Mouse (Mus musculus) CD4-positive, CD25-positive, alpha-beta regulatory T cell, adult 4 months (primary cell): ENCODE data around the gene Myg1. TPM values are rescaled to one million over a fixed set of nuclear protein-coding genes. Genes with fewer than 3 reads are reported as not detected.
"Not testable (repeated sequence)": the region's sequence is repeated elsewhere in the genome, so short reads cannot be mapped to it uniquely, and the experiment has no call there.

Source experiments
- ATAC-seq: one replicate; pipeline ENCODE4 v1.8.0; 2017
- polyA plus RNA-seq, 2 experiments: library from polyadenylated mRNA; unstranded; fragments of 100-300 nt; shearing (Covaris generic); gene quantifications; one replicate each; pipeline ENCODE4 v1.2.1; 2017

Gene Myg1
- 100 to 1,000 TPM; 119 to 124 TPM for polyA plus RNA-seq

DNA sequence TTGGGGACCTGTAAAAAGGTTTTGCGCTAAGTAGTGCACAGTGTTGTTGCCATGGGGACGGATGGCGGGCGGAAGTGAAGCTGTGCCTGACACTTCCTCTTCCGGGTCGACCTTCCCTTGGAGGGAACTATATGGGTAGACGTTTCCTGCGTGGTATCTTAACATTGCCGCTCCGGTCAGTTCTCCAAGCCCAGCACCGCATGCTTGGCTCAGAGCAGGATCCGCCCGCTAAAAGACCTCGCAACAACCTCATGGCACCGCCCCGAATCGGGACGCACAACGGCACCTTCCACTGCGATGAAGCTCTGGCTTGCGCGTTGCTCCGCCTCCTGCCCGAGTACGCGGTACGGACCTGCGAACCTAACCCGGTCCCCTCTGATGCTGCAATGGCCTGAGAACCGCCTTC, at the start of gene Myg1:
TSS of gene Myg1 (plus strand) at position 100 of the 406 bp plus-strand sequence.
- ATAC-seq = peak; percentile 99

DNA sequence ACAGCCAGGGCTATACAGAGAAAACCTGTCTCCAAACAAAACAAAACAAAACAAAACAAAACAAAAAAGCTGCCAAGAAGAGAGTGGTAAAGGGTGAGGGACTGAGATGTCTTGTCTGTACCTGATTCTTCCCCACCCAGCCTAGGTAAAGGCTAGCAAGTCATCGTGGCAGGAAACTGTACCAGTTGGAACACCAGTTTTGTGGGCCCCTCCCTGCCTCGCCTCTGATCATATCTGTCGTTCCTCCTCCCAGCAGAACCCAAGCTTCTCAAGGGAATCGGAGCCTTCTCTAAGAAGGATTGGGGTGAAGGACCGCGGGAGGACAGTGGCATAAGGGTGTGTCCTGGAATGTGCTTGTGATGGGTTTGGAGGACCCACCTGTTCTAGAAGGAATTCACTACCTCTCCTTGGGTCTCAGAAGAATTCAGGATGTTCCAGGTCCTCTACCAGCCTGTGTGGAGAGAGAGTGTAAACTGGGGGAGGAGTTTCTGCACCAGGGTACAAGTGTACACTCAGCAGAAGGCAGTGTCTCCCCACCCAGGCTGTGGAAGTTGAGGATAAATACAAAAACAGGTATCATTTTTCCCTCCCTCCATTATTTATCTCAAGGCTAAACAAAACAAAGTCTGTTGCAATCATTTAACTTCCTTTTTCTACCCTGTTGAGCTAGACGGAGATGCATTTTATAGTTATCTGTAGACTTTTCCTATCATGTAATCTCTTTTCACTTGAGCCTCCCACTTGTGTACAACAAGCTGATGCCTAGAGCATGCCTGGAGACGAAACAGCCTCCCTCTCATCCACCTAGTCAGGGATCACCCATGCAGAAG, 48.8 kb upstream of the Myg1 start:
- no peak for ATAC-seq

DNA sequence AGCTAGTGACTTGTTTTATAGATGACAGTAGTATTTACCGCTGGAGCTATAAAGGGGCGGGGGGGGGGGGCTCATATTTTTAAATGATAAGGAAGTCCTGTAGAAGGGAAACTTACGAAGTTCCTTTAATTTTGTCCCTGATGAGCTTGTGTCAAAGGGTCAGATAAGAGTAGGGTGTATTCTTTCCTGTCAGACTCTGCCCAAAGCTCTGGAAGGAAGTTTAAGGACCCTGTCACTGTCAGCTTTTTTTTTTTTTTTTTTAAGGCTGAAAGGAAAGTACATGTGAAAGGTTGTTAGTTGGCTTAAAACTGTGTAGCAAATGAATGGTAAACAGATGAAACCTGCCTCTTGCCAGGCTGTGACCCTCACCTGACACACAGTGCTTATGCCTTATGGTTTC, 47.9 kb upstream of the Myg1 start:
- no peak for ATAC-seq

DNA sequence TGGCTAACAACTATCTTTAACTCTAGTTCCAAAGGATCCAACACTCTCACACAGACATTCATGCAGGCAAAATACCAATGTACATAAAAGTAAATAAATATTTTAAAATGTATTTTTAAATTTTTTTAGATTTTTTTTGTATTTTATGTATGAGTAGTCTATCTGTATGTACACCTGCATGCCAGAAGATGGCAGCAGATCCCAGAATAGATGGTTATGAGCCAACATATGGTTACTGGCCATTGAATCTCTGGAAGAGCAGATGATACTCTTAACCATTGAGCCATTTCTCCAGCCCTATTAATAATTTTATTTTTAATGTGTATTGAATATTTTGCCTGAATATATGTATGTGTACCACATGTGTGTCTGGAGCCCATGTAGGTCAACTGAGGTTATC, 44.1 kb upstream of the Myg1 start:
- ATAC-seq = peak; percentile 79

DNA sequence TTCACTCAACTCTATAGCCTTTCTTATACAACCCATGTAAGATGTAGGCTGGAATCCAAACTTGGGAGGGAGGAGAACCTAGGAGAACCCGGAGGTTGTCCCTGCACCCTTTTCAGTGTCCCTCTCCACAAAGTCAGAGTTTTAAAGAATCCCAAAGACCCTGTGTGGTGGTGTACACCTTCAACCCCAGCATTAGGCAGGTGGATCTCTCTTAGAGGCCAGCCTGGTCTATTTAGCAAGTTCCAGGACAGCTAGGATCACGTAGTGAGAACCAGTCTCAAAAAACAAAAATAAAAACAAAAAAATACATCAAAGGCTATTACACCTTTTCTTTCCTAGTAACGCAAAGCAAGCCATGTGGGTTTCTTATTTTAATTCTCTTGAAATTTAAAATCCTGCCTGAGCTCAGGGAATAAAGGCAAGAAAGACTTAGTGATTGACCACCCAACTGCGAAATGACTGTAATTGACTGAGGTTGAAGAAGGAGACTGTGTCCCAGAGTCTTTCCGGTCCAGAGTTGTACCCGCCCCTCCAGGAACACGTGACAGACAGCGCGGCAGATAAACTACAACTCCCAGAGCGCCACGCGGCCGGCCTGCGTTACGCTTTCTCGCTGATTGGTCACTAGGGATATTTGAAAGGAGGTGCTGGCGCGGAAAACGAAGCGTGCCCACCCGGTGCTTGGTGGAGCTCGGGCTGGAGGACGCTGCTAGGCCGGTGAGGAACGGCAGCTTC, 35.7 kb upstream of the Myg1 start, which contains the start of gene Espl1:
TSS of gene Espl1 (plus strand) at position 634 of the 735 bp plus-strand sequence.
- ATAC-seq = peak; percentile 100

DNA sequence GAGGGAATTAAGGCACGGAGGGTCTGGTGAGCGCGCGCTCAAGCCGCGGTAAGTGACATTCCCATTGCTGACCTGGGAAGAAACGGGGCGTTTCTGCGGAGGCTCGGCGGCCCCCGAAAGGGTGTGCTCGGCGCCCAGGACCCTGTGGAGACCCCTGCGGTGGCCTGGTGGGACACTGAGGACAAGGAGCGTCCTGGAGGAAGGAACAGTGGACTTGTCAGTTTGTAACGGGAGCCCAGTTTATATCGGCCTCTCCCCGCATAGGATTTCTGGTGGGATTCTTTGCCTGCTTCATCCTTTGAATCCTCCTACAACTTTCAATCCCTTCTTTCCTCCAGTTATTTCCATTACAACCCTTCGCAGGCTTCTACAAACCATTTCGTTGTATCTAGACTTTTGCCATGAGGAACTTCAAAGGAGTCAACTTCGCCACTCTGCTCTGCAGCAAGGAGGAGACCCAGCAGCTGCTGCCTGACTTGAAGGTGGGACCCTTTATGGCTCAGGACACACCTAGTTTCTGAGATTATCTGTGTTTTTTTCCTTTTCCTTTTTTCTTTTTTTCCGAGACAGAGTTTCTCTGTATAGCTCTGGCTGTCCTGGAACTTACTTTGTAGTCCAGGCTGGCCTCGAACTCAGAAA, 35.0 kb upstream of the Myg1 start:
- no peak for ATAC-seq

DNA sequence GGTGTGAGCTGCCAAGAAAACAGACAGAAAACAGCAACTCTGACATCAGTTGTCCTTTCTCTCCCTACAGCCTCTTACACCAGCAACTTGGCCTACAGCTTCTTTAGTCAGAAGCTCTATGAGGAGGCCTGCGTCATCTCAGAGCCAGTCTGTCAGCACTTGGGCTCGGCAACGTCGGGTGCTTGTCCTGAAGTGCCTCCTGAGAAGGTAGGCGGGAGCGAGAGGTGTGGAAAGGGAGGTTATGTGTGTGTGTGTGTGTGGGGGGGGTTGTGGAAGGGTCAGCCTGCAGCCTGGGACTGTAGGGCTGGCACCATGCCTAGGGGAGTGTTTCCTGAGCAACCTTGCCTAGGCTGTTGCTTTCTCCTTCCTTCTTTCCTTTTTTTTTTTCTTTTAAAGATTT, 29.0 kb upstream of the Myg1 start:
- no peak for ATAC-seq

DNA sequence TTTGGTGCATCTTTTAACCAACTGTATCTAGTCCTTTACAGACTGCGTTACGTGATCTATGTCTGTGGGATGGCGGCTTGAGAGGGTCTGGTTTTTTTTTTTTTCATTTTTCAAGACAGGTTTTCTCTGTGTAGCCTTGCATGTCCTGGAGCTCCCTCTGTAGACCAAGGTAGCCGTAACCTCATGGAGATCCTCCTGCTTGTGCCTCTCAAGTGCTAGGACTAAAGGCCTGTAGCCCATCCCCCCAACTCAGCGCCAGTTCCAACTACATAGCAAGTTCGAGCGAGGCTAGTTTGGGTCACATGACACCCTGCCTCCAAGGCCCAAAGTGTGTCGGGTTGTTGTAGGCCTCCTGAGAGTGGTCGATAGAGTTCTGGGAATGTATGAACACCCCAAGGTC, 22.8 kb upstream of the Myg1 start:
- no peak for ATAC-seq

DNA sequence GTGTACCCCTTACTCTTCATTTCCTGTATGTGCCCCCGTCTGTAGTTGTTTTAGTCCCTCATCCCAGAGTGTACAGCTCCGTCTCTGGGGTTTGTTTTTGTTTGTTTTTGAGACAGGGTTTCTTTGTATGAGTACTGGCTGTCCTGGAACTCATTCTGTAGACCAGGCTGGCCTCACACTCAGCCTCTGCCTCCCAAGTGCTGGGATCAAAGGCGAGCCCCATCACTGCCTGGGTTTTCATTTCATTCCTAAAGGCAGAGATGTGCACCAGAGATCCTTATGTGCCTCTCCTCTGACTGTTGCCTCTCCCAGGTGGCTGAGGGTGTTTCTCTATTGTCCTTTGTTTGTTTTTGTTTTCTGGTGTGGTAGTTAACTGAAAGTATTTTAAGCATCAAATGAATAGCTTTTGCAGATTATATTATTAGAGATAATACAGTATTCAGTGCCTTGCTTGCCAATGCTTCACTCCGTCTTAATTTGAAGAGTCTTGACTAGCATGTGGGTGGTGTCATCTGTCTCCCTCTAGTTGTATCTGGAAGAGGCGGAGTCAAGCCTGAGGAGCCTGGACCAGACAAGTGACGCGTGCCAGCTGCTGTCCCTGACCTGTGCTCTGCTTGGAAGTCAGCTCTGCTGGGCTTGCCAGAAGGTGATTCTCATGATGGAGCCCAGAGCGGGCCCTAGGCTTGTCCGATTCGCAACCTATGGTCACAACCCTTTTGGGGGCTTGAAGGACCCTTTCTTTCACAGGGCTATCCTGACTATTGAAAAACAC, 21.2 kb upstream of the Myg1 start:
- ATAC-seq = no peak

DNA sequence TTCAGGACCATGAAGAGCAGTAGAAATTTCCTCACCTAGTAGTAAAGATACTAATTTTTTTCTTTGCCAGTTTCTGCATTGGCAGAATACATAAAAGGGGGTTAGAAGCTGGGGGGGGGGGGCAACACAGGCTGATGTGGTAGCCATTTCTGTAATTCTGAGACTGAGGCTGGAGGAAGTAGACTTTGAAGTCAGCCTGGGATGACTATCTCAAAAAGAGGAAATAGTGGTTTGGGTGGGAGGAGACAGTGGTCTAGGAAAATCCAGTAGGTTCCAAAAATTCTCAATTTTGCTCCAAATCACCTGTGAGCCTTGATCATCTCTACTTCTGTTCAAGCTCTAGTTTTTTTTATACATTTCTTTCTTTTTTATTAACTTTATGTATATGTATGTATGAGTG, 20.0 kb upstream of the Myg1 start:
- ATAC-seq = no peak

DNA sequence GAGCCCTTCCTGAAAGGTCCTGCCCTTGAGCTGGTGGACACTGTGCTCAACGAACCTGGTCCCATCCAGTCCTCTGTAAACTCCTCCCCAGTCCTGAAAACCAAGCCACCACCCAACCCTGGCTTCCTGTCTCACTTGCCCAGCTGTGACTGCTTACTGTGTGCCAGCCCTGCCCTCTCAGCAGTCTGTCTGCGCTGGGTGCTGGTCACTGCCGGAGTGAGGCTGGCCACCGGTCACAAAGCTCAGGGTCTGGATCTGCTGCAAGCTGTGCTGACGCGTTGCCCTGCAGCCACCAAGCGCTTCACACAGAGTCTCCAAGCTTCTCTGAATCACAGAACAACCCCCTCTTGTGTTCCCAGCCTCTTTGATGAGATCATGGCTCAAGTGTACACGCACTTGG, 16.2 kb upstream of the Myg1 start:
- no peak for ATAC-seq

DNA sequence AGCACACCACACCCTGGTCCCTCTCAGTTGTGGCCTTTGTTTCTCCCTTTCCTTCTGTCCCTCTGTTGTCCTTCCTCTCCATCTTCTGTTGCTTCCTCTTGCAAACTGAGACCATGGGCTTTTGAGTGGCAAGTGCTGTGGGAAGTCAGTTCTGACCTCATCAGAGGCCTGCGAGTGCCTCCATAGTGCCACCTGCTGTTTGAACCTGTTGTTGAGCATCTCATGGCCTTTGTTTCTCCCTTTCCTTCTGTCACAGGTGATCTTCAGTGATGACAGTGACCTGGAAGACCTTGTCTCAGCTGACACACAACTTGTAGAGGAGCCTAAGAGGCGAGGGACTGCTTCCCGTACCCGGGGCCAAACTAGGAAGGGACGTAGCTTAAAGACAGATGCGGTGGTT, 15.2 kb upstream of the Myg1 start:
- ATAC-seq = peak; percentile 77

DNA sequence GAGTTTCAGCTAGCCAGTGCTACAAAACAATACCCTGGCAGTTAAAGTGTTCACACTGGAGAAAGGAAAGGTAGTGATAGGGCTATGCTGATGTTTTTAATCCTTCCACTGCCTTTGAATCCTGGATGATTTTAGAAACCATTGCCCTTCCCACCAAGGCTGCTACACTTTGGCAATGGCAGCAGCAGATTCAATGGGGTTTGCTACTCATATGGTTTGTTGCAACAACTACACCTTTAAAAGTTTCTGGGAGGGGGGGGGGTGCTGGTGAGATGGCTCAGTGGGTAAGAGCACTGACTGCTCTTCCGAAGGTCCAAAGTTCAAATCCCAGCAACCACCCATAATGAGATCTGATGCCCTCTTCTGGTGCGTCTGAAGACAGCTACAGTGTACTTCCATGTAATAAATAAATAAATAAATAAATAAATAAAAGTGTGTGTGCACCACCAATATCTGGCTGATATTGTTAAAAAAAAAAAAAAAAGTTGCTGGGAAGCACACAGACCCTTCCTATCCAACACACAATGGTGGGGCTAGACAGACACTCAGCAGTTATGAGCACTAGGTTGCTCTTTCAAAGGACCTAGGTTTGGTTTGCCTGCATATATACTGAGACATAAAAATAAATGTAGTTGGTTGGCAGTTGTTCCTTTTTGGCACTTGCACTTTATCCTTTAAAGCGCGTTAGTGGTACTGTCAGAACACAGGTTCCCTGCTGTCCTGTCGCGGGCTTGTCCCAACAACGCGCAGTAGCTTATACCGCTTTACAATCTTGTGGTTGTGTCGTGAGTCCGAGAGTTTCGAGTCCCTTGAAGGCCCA, 6.6 kb upstream of the Myg1 start:
- ATAC-seq = no peak

DNA sequence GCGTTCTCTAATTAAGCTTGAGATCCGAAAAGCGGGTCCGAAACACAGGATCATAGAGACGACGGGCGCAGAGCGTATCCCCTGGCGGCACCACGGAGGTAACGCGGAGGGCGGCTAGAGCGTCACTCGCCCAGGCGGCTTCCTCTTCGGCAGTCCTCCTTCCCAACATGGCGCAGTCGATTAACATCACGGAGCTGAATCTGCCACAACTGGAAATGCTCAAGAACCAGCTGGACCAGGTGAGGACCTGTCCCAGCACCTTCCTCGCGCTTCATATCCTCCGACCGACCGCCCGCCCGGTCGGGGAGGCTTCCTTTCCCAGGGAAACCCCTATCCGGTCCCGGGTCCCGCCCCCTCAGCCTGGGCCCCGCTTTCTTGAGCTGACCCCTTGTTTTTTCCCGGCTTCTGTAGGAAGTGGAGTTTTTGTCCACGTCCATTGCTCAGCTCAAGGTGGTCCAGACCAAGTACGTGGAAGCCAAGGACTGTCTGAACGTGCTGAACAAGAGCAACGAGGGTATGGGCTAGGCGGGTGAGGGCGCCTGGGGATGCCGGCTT, 5.4 kb upstream of the Myg1 start, which contains the start of gene Pfdn5:
TSS of gene Pfdn5 (plus strand) at position 95 of the 555 bp plus-strand sequence.
- ATAC-seq = peak; percentile 97

DNA sequence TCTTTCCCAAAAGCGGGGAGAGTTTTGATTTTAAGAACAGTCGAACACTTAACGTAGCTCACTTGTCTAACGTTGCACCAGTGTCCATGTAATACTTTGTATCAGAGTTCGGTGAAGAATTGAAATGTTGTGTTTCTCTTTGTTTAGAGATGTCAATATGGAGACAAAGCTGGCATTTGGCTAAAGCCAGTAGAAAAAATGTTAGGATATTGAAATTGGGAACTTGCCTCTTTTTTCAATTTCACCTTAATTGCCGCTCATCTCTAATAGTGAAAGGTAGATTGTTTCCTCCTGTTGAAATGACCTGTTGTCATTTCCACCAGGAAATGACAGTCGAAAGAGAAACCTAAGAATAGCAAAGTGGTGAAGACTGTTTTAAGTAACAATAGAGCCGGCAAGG, 4.6 kb upstream of the Myg1 start:
- ATAC-seq = no peak

DNA sequence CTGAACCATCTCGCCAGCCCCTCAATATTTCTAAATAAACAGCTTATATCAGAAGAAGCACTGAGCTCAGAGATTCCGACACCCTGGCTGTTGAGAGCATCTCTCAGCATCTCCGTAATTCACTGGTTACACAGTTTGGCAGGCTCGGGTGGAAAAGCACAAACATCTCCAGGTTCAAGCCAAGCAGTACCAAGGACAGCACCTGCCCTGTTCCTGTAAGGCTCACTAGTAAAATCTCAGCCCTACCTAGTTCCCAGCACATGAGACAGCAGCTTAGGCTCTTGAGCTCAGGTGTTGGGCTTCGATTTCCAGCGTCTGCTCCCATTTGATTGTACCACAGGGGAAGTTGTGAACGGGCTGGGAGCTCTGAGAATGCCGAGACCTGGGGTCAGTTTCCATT, 3.7 kb downstream of the Myg1 start:
- no peak for ATAC-seq

DNA sequence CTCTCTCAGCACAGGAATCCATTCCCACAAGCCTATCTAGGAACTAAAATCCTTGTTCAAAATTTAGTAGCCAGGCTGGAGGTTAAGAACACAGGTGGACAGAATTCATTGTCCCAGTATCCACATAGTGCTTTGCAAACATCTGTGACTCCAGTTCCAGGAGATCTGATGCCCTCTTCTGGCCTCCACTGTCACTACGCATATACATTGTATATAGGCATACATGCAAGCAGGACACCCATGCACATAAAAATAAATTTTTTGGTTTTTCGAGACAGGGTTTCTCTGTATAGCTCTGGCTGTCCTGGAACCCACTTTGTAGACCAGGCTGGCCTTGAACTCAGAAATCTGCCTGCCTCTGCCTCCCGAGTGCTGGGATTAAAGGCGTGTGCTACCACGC, 4.4 kb downstream of the Myg1 start:
- ATAC-seq = not testable (repeated sequence)

DNA sequence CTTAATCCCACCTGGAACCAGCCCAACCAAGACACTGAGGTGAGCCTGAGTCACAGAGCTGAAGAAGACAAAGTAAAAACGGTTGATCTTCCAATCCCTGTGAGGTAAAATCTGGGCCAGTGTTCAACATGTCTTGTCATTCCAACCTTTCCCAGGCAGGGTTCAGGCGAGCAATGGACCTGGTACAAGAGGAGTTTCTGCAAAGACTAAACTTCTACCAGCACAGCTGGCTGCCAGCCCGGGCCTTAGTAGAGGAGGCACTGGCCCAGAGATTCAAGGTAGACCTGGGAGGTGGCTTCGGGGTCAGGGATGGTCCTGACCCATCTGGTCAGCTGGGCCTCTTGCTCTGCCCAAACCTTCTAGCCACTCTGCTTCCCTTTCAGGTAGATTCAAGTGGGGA, 5.4 kb downstream of the Myg1 start:
- ATAC-seq = no peak

DNA sequence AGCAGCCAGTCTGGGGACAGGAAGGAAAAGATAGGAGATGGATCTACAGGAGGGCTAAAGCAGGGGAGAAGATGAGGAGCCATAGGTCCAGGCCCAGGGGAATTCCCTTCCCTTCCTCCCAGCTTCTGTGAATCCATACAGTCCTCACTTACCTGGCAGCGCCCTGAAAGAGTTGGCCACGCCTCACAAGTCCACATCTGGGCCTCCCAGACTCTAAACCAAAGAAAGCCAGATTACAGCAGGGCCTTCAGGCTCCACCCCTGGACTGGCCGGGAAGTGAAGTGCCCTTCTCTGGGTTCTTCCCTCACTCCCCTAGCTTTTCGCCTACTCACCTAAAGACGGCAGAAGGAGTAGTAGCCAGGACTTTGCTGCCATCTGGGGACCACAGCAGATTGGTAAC, 8.1 kb downstream of the Myg1 start:
- ATAC-seq = no peak

DNA sequence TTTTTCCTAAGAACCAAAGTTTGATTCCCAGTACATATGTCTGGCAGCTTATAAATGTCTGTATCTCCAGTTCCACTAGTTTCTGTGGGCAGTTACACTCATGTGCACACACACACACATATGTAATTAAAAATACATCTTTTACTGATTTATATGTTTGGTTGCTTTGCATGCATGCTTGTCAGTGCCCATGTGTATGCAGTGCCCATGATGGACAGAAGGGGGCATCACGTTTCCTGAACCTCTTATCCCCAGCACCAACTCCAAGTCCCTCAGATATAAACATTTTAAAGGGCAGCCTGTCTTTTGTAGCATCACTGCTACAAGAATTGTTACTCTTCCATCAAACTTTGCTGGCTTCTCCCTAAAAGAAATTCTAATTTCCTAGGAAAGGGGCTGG, 10.1 kb downstream of the Myg1 start:
- ATAC-seq = peak; percentile 73

DNA sequence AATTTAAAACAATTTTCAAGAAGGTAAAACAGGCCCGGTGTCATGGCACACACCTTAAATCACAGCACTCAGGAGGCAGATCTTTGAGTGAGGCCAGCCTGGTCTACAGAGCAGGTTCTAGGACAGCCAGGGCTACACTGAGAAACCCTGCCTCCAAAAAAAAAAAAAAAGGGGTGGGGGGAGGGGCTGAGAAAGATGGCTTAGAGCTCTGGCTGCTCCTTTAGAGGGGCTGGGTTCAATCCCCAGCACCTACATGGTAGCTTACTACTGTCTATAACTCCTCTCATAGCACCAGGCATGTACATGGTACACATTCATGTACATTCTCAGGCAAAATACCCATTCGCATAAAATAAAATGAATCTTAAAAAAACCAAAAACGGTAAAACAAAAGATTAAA, 13.0 kb downstream of the Myg1 start:
- no peak for ATAC-seq
